Mouse (Mus musculus) thymus, adult 2 months (tissue): Measurements from ENCODE around the gene Arpc3.

ENCODE experiments used
- CTCF ChIP-seq: fragments of 200-500 bp; IDR thresholded peaks from 2 replicates; pipeline ENCODE4 v1.5.1; 2012; ENCODE audit warnings: mild to moderate bottlenecking, control low read depth, low read length, moderate library complexity, borderline replicate concordance; ENCODE audit not compliant: control insufficient read depth, poor library complexity, insufficient read depth; ENCODE audit errors: extremely low read depth
- POLR2A ChIP-seq: fragments of 200-500 bp; IDR thresholded peaks from 2 replicates; pipeline ENCODE4 v1.6.1; 2012; ENCODE audit warnings: mild to moderate bottlenecking, low read length, control low read depth, moderate library complexity; ENCODE audit not compliant: control insufficient read depth, poor library complexity, insufficient read depth; ENCODE audit errors: extremely low read depth

DNA sequence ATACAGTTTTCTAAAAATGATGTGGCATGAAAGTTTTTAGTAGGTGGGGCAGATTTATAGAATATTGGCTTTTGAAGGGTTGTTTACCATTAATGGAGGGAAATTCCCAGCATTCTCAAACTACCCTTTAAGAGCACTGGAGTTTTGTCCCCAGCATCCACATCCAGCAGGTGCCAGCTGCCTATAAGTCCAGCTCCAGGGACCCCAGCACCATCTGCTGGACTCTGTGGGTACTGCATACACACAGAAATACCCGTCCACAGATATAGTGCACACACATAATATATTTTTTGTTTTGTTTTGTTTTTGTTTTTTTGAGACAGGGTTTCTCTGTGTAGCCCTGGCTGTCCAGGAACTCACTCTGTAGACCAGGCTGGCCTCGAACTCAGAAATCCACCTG lies 2.2 kb downstream of the Arpc3 start:
- TF ChIP-seq CTCF (peak; percentile 67; the same call in 1 of the 2 replicates), POLR2A (no peak)
